Mouse (Mus musculus): ENCODE measurements around the gene Ost4.

- TF ChIP-seq CTCF (conservative IDR thresholded peaks at IDR 0.05; ENCODE audit: low read length) (no peak), NANOG (IDR thresholded peaks at IDR 0.05; ENCODE audit: borderline replicate concordance, low read length) (no peak), POU5F1 (IDR thresholded peaks at IDR 0.05; ENCODE audit: borderline replicate concordance, low read length) (no peak)
Measured at GRCm38 (mm10) chr5:30926073-30926472, 18.5 kb upstream of the Ost4 start.

All from E14TG2a.4 (cell line).